Mouse (Mus musculus) C3H10T1/2 (cell line): ENCODE results near the gene Mrpl54. TPM values are rescaled to one million over a fixed set of nuclear protein-coding genes. Genes with fewer than 3 reads are reported as not detected.

Source experiments
- polyA plus RNA-seq, 2 experiments: library from polyadenylated mRNA; unstranded; fragments of >200 nt; fragmentation: generic; extraction: Trizol; gene quantifications; one replicate each; pipeline ENCODE4 v1.2.1; 2012; ENCODE audit warnings: missing spikeins in 2 of 2

The Mrpl54 gene
- 100 to 1,000 TPM; 242 to 665 TPM for polyA plus RNA-seq

GRCm38 (mm10) chr10:81266211-81267105 is at the start of gene Mrpl54, which contains the start of gene Apba3:
Gene Mrpl54 (minus strand): TSS chr10:81266934.
Gene Apba3 (plus strand): TSS chr10:81266960.

GRCm38 (mm10) chr10:81292554-81293333 is 26.0 kb upstream of the Mrpl54 start, which contains the start of gene Pip5k1c:
Gene Pip5k1c (plus strand): TSS chr10:81292963.

GRCm38 (mm10) chr10:81291511-81292104 is 24.9 kb upstream of the Mrpl54 start, which contains the start of gene Tjp3:
Gene Tjp3 (minus strand): TSS chr10:81291581.

GRCm38 (mm10) chr10:81252424-81253419 is 14.0 kb downstream of the Mrpl54 start, which contains the start of gene Matk:
Gene Matk (plus strand): TSS chr10:81252935.

GRCm38 (mm10) chr10:81232580-81233225 is 34.0 kb downstream of the Mrpl54 start, which contains the start of gene Zfr2:
Gene Zfr2 (plus strand): TSS chr10:81233155.

GRCm38 (mm10) chr10:81230438-81231332 is 36.0 kb downstream of the Mrpl54 start, which contains the start of gene Atcay:
Gene Atcay (minus strand): TSS chr10:81230833.

Other genes starting within 250 kb of the Mrpl54 start
- under 1 TPM; 0.06 to 0.14 TPM for gene Diras1, start 241.3 kb downstream of the Mrpl54 start, polyA plus RNA-seq
- gene Slc39a3, start 229.5 kb downstream of the Mrpl54 start, polyA plus RNA-seq: 10 to 100 TPM; 12.6 to 36.2 TPM
- gene Sgta, start 206.8 kb downstream of the Mrpl54 start, polyA plus RNA-seq: 100 to 1,000 TPM; 167 to 227 TPM
- 100 to 1,000 TPM in 1 of 2 experiments, 10 to 100 TPM in 1; 46.9 to 101 TPM for gene Thop1, start 196.9 kb downstream of the Mrpl54 start, polyA plus RNA-seq
- under 1 TPM; 0.02 to 0.45 TPM for gene Creb3l3, start 168.1 kb downstream of the Mrpl54 start, polyA plus RNA-seq
- gene Map2k2, start 161.0 kb downstream of the Mrpl54 start, polyA plus RNA-seq: 100 to 1,000 TPM; 207 to 359 TPM
- gene Zbtb7a, start 131.7 kb downstream of the Mrpl54 start, polyA plus RNA-seq: 10 to 100 TPM in 1 of 2 experiments, 1 to 10 TPM in 1; 6.5 to 24.7 TPM
- 10 to 100 TPM; 36.0 to 48.5 TPM for gene Pias4, start 99.0 kb downstream of the Mrpl54 start, polyA plus RNA-seq
- gene Eef2, start 90.3 kb downstream of the Mrpl54 start, polyA plus RNA-seq: 1,000 to 10,000 TPM; 3,430 to 4,023 TPM
- 100 to 1,000 TPM in 1 of 2 experiments, 10 to 100 TPM in 1; 98.3 to 105 TPM for gene Dapk3, start 83.9 kb downstream of the Mrpl54 start, polyA plus RNA-seq
- under 1 TPM; 0.11 to 0.15 TPM for gene 4930442H23Rik, start 83.1 kb downstream of the Mrpl54 start, polyA plus RNA-seq
- gene Nmrk2, start 64.9 kb downstream of the Mrpl54 start, polyA plus RNA-seq: under 1 TPM in 1 of 2 experiments, not detected in 1; 0.02 TPM
- gene Atcay, start 36.1 kb downstream of the Mrpl54 start, polyA plus RNA-seq: under 1 TPM in 1 of 2 experiments, not detected in 1; 0.01 TPM
- gene Zfr2, start 33.8 kb downstream of the Mrpl54 start, polyA plus RNA-seq: 10 to 100 TPM in 1 of 2 experiments, under 1 TPM in 1; 0.32 to 18.3 TPM
- gene Matk, start 14.0 kb downstream of the Mrpl54 start, polyA plus RNA-seq: 1 to 10 TPM in 1 of 2 experiments, under 1 TPM in 1; 0.69 to 1.9 TPM
- 100 to 1,000 TPM; 128 to 134 TPM for gene Apba3, start within 50 bp of the Mrpl54 start, polyA plus RNA-seq
- gene Tjp3, start 24.6 kb upstream of the Mrpl54 start, polyA plus RNA-seq: under 1 TPM in 1 of 2 experiments, not detected in 1; 0.02 TPM
- gene Pip5k1c, start 26.0 kb upstream of the Mrpl54 start, polyA plus RNA-seq: 10 to 100 TPM; 23.9 to 61.5 TPM
- gene Cactin, start 54.2 kb upstream of the Mrpl54 start, polyA plus RNA-seq: 10 to 100 TPM; 27.2 to 37.4 TPM
- gene Tbxa2r, start 61.8 kb upstream of the Mrpl54 start, polyA plus RNA-seq: 1 to 10 TPM in 1 of 2 experiments, under 1 TPM in 1; 0.02 to 2.0 TPM
- gene Gipc3, start 76.3 kb upstream of the Mrpl54 start, polyA plus RNA-seq: 1 to 10 TPM in 1 of 2 experiments, under 1 TPM in 1; 0.42 to 1.2 TPM
- gene Hmg20b, start 83.5 kb upstream of the Mrpl54 start, polyA plus RNA-seq: 100 to 1,000 TPM; 102 to 104 TPM
- gene Mfsd12, start 90.6 kb upstream of the Mrpl54 start, polyA plus RNA-seq: 10 to 100 TPM in 1 of 2 experiments, 1 to 10 TPM in 1; 4.0 to 13.8 TPM
- gene 4930404N11Rik, start 98.9 kb upstream of the Mrpl54 start, polyA plus RNA-seq: 1 to 10 TPM in 1 of 2 experiments, under 1 TPM in 1; 0.27 to 2.1 TPM
- 10 to 100 TPM; 57.6 to 80.9 TPM for gene Fzr1, start 111.6 kb upstream of the Mrpl54 start, polyA plus RNA-seq
- 100 to 1,000 TPM in 1 of 2 experiments, 10 to 100 TPM in 1; 82.6 to 184 TPM for gene Dohh, start 117.5 kb upstream of the Mrpl54 start, polyA plus RNA-seq
- gene Gm48551, start 117.5 kb upstream of the Mrpl54 start, polyA plus RNA-seq: 1 to 10 TPM in 1 of 2 experiments, under 1 TPM in 1; 0.55 to 3.2 TPM
- 1 to 10 TPM in 1 of 2 experiments, not detected in 1; 1.8 TPM for gene Gm48552, start 122.1 kb upstream of the Mrpl54 start, polyA plus RNA-seq
- gene Smim24, start 126.1 kb upstream of the Mrpl54 start, polyA plus RNA-seq: 1 to 10 TPM in 1 of 2 experiments, under 1 TPM in 1; 0.94 to 1.3 TPM
- 100 to 1,000 TPM; 130 to 180 TPM for gene Nfic, start 188.7 kb upstream of the Mrpl54 start, polyA plus RNA-seq
- gene Celf5, start 215.8 kb upstream of the Mrpl54 start, polyA plus RNA-seq: 1 to 10 TPM; 1.9 to 5.7 TPM
- 100 to 1,000 TPM; 108 to 149 TPM for gene Ncln, start 229.5 kb upstream of the Mrpl54 start, polyA plus RNA-seq
- gene S1pr4, start 233.2 kb upstream of the Mrpl54 start, polyA plus RNA-seq: under 1 TPM in 1 of 2 experiments, not detected in 1; 0.02 TPM